Mouse (Mus musculus): Measurements from ENCODE around the gene Rcan3. TPM values are rescaled to one million over a fixed set of nuclear protein-coding genes. Genes with fewer than 3 reads are reported as not detected.

Gene Rcan3
- 1 to 10 TPM; 6.1 to 6.7 TPM for total RNA-seq (2021)
- long read RNA-seq, experiment 1, partial matches to known transcripts = 0 of 2 reads
- long read RNA-seq, experiment 1, other reads (novel, unspliced or antisense) = 2 of 2 reads
- long read RNA-seq, experiment 2, partial matches to known transcripts = 0 of 4 reads
- long read RNA-seq, experiment 2, other reads (novel, unspliced or antisense) = 4 of 4 reads

- peak; percentile 86 for DNase-seq
- intact Hi-C loops (cut with DNase I; ENCODE audit: low total_unique reads) = no loop called here
Measured at GRCm38 (mm10) chr4:135433443-135434394, at the start of gene Rcan3. Rcan3 (minus strand) TSS chr4:135433853.

- intact Hi-C loops (cut with DNase I; ENCODE audit: low total_unique reads) = no loop called here
- no peak for DNase-seq
Measured at GRCm38 (mm10) chr4:135480370-135480769, 46.7 kb upstream of the Rcan3 start.

GRCm38 (mm10) chr4:135477851-135478250 is 44.2 kb upstream of the Rcan3 start:
- intact Hi-C loops (cut with DNase I; ENCODE audit: low total_unique reads) = no loop called here
- no peak for DNase-seq

GRCm38 (mm10) chr4:135463406-135463805 is 29.8 kb upstream of the Rcan3 start:
- intact Hi-C loops (cut with DNase I; ENCODE audit: low total_unique reads) = no loop called here
- DNase-seq = no peak

GRCm38 (mm10) chr4:135453572-135453971 is 19.9 kb upstream of the Rcan3 start:
- DNase-seq = no peak
- intact Hi-C loops (cut with DNase I; ENCODE audit: low total_unique reads) = no loop called here

- intact Hi-C loops (cut with DNase I; ENCODE audit: low total_unique reads) = no loop called here
- no peak for DNase-seq
Measured at GRCm38 (mm10) chr4:135453164-135453563, 19.5 kb upstream of the Rcan3 start.

GRCm38 (mm10) chr4:135451360-135452015 is 17.8 kb upstream of the Rcan3 start:
- intact Hi-C loops (cut with DNase I; ENCODE audit: low total_unique reads) = no loop called here
- no peak for DNase-seq

- DNase-seq = no peak
- intact Hi-C loops (cut with DNase I; ENCODE audit: low total_unique reads) = no loop called here
Measured at GRCm38 (mm10) chr4:135442473-135442872, 8.8 kb upstream of the Rcan3 start.

- intact Hi-C loops (cut with DNase I; ENCODE audit: low total_unique reads) = no loop called here
- no peak for DNase-seq
Measured at GRCm38 (mm10) chr4:135439904-135440522, 6.4 kb upstream of the Rcan3 start.

GRCm38 (mm10) chr4:135439188-135439647 is 5.6 kb upstream of the Rcan3 start:
- intact Hi-C loops (cut with DNase I; ENCODE audit: low total_unique reads) = no loop called here
- peak; percentile 41 for DNase-seq

- intact Hi-C loops (cut with DNase I; ENCODE audit: low total_unique reads) = no loop called here
- no peak for DNase-seq
Measured at GRCm38 (mm10) chr4:135437924-135438323, 4.3 kb upstream of the Rcan3 start.

GRCm38 (mm10) chr4:135436291-135436690 is 2.6 kb upstream of the Rcan3 start:
- intact Hi-C loops (cut with DNase I; ENCODE audit: low total_unique reads) = no loop called here

GRCm38 (mm10) chr4:135434395-135434789 is 739 bp upstream of the Rcan3 start:
- intact Hi-C loops (cut with DNase I; ENCODE audit: low total_unique reads) = no loop called here
- no peak for DNase-seq

More at GRCm38 (mm10) chr4:135436291-135436690, 2.6 kb upstream of the Rcan3 start:
- no peak for DNase-seq

GRCm38 (mm10) chr4:135433086-135433442 is 589 bp downstream of the Rcan3 start:
- DNase-seq = no peak
- intact Hi-C loops (cut with DNase I; ENCODE audit: low total_unique reads) = no loop called here

GRCm38 (mm10) chr4:135429990-135430760 is 3.5 kb downstream of the Rcan3 start:
- no peak for DNase-seq

GRCm38 (mm10) chr4:135429383-135429782 is 4.3 kb downstream of the Rcan3 start:
- intact Hi-C loops (cut with DNase I; ENCODE audit: low total_unique reads) = no loop called here
- DNase-seq = no peak

More at GRCm38 (mm10) chr4:135429990-135430760, 3.5 kb downstream of the Rcan3 start:
- intact Hi-C loops (cut with DNase I; ENCODE audit: low total_unique reads) = no loop called here

- DNase-seq = no peak
- intact Hi-C loops (cut with DNase I; ENCODE audit: low total_unique reads) = no loop called here
Measured at GRCm38 (mm10) chr4:135426587-135426986, 7.1 kb downstream of the Rcan3 start.

- intact Hi-C loops (cut with DNase I; ENCODE audit: low total_unique reads) = no loop called here
- DNase-seq = no peak
Measured at GRCm38 (mm10) chr4:135425625-135426024, 8.0 kb downstream of the Rcan3 start.

GRCm38 (mm10) chr4:135420961-135421360 is 12.7 kb downstream of the Rcan3 start:
- DNase-seq = no peak
- intact Hi-C loops (cut with DNase I; ENCODE audit: low total_unique reads) = no loop called here
